Mouse (Mus musculus): ENCODE measurements around the gene Gm11563.
"Not testable (repeated sequence)": the region's sequence is repeated elsewhere in the genome, so short reads cannot be mapped to it uniquely, and the experiment has no call there.

The Gm11563 gene

DNA sequence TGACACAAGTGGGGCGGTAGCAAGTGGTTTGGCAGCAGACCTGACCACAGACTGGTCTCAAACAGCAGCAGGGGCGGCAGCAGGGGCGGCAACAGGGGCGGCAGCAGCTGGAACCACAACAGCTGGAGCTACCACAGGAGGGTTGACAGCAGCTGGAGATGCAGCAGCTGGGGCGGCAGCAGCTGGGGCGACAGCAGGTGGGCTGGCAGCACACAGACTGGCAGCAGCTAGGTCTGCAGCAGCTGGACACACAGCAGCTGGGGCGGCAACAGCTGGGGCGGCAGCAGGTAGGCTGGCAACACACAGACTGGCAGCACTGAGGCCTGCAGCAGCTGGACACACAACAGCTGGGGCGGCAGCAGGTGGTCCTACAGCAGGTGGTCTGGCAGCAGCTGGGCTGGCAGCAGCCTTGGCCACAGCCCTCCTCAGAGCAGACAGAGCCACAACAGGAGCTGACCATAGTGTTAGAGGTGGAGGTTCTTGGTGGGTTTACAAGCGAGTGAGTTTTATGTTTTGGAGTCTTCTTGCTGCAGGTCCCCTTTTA, at the start of gene Gm11563:
Gene Gm11563 (minus strand): TSS at position 494 of the 544 bp plus-strand sequence.
- not testable (repeated sequence) for DNase-seq (ENCODE audit: low spot score)

DNA sequence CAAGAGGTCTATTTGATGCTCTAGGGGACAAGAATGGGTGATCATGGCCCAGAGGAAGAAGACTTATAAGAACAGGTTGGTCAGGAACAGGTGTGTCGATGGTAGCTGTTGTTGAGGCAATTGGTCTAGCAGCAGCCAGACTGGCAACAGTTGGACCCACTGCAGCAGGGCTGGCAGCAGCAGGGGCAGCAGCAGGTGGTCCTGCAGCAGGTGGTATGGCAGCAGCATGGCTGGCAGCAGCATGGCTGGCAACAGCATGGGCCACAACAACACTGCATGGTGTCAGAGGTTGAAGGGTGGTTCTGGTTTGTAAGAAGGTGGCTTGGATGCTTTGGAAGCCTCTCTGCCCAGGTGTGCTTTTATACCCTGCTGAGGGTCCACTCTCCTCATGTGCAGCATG, 31.7 kb upstream of the Gm11563 start, which contains the start of gene Gm14190:
Gene Gm14190 (minus strand): TSS at position 278 of the 400 bp plus-strand sequence.
- no peak for DNase-seq (ENCODE audit: low spot score)

DNA sequence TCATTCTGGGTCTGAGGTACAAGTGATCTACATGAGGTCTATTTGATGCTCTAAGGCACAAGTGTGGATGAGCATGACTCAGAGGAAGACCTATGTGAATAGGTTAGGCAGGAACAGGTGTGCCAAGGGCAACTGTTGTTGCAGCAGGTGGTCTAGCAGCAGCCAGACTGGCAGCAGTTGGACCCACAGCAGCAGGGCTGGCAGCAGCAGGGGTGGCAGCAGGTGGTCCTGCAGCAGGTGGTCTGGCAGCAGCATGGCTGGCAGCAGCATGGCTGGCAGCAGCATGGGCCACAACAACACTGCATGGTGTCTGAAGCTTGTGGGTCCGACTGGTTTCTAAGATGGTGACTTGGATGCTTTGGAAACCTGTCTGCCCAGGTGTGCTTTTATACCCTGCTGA, 26.5 kb upstream of the Gm11563 start:
- DNase-seq (ENCODE audit: low spot score): not testable (repeated sequence)

DNA sequence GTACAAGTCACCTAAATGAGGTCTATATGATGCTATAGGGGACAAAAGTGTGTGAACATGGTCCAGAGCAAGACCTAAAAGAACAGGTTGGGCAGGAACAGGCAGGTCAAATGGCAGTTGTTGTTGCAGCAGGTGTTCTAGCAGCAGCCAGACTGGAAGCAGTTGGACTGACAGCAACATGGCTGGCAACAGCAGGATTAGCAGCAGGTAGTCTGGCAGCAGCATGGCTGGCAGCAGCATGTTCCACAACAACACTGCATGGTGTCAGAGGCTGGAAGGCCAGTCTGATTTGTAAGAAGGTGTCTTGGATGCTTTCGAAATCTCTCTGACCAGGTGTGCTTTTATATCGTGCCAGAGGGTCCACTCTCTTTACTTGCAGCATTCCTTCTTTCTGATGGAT, 24.7 kb upstream of the Gm11563 start:
- no peak for DNase-seq (ENCODE audit: low spot score)

DNA sequence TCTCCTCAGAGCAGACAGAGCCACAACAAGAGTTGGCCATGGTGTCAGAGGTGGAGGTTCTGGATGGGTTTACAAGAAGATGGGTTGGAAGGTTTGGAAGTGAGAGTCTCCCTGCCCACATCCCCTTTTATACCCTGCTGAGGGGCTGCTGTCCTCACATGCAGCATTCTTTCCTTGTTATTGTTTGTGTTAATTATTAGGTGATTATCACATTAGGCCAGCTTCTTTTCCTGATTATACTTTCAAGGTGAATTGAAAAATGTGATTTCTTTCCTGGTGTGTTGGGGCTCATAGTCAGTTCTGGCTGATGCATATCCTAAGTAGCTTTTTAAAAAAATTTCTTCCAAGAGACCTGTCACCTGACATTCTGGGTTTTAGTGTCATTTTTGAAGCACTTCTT, 7.1 kb upstream of the Gm11563 start, which contains the start of gene Krtap4-6:
Gene Krtap4-6 (minus strand): TSS at position 101 of the 400 bp plus-strand sequence.
- DNase-seq (ENCODE audit: low spot score): no peak

DNA sequence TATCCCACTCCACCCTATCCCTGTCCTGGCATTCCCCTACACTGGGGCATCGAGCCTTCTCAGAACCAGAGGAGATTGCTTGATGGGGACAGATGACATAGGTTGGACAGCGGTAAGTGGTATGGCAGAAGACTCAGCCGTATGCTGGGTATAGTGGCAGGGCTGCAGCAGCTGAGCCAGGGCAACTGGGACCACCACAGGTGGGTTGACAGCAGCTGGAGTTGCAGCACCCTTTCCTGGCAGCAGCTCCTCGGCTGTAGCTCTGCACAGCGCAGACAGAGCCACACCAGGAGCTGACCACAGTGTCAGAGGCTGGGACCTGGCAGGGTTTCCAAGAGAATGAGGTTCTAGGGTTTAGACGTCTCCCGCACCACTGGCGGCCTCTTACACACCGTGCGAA, 4.0 kb upstream of the Gm11563 start:
- DNase-seq (ENCODE audit: low spot score): no peak

DNA sequence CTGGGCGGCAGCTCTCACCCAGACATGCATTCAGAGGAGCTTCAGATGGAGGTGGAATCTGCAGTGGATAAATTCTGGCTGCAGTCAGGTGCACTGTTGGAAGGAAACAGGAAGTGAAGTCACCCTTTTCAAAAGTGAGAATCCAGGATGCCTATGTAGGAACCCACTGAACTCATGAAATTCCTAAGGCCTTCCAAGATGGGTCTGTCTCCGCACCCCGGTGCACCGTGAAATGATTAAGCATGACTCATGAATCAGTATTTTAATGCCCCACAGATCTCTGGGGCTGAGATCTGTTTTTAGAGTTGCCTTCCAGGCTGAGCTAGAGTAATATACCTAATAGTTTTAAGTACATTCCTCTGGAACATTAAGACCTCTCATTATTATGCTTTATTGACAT, 496 bp upstream of the Gm11563 start:
- DNase-seq (ENCODE audit: low spot score): no peak

DNA sequence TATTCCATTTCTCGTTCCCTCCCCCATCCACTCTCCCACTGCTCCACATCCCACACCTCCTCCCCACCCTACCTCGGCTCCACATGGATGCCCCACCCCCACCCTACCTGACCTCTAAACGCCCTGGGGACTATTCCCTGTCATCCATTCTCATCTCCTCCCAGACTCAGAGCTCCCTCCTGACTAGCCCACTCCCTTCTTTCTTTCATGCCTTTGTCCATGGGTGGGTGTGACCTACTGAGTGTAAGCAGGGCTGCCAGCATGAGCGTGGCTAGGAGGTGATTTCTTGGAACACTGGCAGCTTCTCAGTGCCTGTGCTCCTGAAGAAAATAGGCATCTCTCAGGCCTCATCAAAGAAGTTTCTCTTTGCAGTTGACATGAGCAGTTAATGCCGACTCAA, 1.7 kb downstream of the Gm11563 start:
- no peak for DNase-seq (ENCODE audit: low spot score)

DNA sequence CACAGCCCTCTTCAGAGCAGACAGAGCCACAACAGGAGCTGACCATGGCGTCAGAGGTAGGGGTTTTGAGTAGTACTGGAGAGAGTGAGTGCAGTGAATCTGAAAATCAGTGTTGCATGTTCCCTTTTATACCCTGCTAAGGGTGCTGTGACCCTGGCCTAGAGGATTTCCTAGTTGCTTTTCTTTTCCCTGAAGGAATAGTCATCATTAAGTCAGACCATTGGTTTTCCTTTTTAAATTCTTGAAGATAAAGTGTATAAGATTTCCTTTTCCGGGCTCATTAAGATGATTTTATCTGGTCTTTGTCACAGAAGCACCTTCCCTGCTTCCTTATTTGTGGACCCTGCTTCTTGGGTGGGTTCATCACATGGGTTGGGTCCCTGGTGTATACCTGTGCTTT, 8.6 kb downstream of the Gm11563 start, which contains the start of gene Gm11555:
Gene Gm11555 (minus strand): TSS at position 101 of the 400 bp plus-strand sequence.
- DNase-seq (ENCODE audit: low spot score): no peak

DNA sequence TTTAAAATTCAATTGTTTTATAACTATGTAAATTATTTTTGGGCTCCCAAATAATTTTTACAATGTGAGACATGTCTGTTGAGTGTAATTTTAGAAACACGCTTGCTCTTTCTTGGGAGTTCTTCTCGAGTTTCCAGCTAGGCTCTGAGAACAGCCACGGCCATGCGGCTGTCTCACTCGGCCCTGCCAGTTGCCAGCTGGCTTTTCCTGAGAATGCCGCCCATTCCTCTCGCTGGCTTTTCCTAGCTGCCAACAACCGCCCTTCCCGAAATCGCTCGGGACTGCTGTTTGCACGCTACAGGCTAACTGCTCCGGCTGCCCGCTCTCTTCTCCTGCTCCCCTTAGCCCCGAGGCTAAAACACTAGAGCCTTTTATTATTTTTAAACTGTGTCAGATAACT, 12.3 kb downstream of the Gm11563 start:
- no peak for DNase-seq (ENCODE audit: low spot score)

DNA sequence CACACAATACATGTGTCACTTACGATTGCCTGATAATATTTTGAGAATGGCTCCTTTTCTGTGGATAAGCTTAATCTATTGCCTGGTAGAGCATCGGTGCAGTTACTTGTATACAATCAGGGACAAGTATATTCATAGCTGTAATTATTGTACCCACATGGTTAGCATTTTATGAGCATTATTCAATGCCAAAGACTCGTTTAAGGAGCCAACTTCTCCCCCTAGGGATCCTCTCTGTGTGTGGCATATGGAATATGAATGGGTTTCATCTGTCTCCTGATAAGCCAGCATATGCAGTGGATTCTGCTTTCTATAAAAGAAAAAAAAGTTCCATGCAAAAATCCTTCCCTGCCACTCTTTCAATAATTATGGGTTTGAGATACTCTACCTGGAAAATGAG, 14.4 kb downstream of the Gm11563 start:
- DNase-seq (ENCODE audit: low spot score): no peak

DNA sequence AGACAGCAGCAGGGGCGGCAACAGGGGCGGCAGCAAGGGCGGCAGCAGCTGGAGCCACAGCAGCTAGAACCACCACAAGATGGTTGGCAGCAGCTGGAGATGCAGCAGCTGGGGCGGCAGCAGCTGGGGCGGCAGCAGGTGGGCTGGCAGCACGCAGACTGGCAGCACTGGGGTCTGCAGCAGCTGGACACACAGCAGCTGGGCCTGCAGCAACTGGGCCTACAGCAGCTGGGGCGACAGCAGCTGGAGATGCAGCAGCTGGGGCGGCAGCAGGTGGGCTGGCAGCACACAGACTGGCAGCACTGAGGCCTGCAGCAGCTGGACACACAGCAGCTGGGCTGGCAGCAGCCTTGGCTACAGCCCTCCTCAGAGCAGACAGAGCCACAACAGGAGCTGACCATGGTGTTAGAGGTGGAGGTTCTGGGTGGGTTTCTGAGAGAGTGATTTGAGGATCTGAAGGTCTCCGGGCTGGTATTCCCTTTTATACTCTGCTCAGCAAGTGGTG, 15.1 kb downstream of the Gm11563 start, which contains the start of gene Krtap4-7:
Gene Krtap4-7 (minus strand): TSS at position 455 of the 505 bp plus-strand sequence.
- not testable (repeated sequence) for DNase-seq (ENCODE audit: low spot score)

DNA sequence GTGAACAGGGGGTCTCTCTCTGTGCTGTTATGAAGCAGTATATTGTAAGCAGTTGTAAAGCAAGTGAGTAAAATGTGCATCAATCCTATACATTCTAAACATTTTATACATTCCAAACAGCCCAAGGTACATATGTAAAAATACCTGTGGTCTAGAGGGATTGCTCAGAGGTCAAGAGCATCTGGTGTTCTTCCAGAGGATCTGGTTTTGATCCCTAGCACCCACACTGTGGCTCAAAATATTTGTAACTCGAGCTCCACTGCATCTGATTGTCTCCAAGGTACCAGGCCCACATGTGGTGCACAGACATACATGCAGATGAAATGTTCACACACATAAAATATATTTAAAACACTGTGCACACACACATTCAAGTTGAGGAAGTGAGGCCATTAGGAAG, 17.8 kb downstream of the Gm11563 start:
- DNase-seq (ENCODE audit: low spot score): no peak

DNA sequence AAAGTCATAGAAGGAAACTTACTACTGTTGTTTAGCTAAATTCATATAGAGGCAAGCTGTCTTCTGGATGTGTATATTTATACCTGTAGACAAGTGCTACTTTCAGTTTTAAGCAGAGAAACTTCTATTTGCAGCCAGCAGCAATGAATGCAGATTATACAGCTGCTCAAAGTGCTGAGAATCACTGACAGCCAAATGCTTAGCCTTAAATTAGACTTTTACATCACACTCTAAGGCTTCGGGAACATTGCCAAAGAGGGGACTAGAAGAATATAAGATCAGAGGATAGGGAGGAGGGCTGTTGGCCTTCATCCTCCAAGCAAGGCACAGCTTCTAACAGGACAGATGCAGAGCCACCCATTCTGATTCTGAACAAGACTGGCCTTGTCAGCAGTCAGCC, 21.7 kb downstream of the Gm11563 start:
- no peak for DNase-seq (ENCODE audit: low spot score)

DNA sequence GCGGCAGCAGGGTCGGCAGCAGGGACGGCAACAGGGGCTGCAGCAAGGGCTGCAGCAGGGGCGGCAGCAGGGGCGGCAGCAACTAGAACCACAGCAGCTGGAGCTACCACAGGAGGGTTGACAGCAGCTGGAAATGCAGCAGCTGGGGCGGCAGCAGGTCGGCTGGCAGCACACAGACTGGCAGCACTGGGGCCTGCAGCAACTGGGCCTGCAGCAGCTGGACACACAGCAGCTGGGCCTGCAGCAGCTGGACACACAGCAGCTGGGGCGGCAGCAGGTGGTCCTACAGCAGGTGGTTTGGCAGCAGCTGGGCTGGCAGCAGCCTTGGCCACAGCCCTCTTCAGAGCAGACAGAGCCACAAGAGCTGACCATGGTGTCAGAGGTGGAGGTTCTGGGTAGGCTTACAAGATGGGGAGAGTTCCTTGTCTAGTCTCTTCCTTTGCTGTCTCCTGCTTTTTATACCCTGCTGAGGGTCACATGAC, 24.1 kb downstream of the Gm11563 start, which contains the start of gene Krtap4-2:
Gene Krtap4-2 (minus strand): TSS at position 432 of the 482 bp plus-strand sequence.
- DNase-seq (ENCODE audit: low spot score): no peak

DNA sequence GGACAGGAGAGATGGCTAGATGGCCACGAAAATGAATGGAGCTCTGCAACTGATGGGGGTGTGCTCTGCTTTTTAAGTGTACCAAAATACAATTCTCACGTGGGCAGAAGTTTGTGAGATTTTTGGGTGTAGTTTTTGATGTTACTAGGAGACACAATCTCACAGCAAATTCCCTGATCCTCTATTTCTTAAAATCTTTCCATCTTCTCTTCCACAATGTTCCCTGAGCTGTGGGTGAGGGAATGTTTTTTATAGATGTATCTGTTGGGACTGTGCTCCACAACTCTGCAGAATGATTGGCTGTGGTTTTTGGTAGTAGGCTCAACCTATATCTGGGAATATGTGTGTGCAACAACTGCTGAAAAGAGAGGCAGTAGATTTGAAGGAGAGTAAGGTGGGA, 25.5 kb downstream of the Gm11563 start:
- no peak for DNase-seq (ENCODE audit: low spot score)

DNA sequence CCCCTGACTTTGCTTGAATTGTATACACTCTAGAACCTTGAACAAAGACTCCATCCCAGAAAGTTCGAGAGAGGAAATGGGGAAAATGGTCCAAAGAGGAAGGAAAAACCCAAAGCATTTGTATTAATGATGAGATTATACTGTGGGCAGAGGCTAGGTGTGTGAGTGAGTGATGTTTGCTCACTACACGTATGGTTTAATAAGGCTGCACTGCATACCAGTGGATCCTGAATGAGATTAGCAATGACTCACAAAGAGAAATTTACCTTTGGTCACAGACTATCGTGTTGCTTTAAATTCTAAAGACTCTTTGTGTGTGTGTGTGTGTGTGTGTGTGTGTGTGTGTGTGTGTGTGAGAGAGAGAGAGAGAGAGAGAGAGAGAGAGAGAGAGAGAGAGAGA, 27.9 kb downstream of the Gm11563 start:
- no peak for DNase-seq (ENCODE audit: low spot score)

DNA sequence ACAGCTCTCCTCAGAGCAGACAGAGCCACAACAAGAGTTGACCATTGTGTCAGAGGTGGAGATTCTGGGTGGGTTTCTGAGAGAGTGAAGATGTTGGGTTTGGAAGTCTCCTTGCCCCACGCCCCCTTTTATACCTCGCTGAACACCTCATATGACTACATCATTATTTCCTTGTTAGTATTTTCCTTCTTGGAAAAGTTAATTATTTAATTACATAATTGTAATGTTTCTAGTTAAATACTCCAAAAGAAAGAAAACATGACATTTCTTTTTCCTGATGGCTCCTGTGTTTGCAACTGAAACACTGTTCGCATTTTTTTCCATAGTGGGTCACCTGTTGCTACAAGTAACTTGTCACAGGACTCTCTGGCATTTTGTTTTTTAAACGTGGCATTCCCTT, 30.6 kb downstream of the Gm11563 start, which contains the start of gene Krtap4-1:
Gene Krtap4-1 (minus strand): TSS at position 101 of the 400 bp plus-strand sequence.
- no peak for DNase-seq (ENCODE audit: low spot score)

DNA sequence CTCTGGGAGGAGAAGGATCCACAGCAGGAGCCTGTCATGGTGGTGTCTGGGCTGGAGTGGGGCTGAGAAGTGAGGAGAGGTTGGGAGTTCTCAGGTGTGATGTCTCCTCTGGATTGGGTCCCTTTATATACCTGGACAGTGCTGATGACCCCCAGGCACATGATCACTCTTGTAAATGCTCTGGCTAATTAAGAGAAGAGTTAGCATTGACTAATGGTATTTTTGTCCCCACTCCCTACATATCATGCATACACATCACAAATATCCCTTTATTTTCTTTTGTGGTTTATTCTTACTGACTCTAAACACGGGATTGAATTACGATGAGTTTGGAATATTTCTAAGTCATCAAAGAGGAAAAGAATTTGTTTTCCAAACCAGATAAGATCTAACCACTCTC, 38.4 kb downstream of the Gm11563 start, which contains the start of gene Gm11562:
Gene Gm11562 (minus strand): TSS at position 101 of the 400 bp plus-strand sequence.
- DNase-seq (ENCODE audit: low spot score): no peak

DNA sequence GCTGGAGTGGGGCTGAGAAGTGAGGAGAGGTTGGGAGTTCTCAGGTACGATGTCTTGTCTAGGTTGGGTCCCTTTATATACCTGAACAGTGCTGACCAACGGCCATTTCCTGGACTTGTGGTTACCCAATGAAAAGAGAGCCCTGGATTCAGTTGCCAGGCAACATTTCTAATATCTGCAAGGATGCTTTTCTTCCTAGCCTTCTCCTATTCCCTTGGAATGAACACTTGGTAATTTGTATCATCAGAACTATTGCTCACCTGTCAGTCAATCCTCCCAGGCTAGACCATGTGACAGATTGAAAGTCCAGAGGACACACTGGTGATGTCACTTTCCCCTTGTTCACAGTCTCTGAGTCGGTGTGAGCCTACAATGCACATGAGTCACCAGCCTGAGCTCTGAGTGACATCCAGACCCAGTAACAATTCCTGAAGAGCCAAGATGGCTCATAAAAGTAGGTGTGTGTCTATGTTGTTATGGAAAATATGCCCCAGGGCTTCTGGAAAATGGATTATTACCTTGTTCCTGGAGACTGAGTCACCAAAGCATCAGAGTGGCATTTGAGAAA, 43.9 kb downstream of the Gm11563 start, which contains the start of gene Krtap2-4:
Gene Krtap2-4 (minus strand): TSS at position 51 of the 568 bp plus-strand sequence.
- no peak for DNase-seq (ENCODE audit: low spot score)

DNA sequence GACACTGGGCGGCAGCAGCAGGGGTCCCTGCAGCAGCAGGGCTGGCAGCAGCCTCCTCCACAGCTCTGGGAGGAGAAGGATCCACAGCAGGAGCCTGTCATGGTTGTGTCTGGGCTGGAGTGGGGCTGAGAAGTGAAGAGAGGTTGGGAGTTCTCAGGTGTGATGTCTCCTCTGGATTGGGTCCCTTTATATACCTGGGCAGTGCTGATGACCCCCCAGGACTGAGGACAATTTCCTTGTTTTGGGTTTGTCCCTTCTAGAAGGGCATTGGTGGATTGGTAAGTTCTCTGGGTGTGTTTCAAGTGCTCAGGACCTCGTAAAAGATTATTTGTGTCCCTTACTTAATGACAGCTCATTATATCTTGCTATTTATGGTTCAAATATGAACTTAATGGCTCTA, 48.7 kb downstream of the Gm11563 start, which contains the start of gene Gm11937:
Gene Gm11937 (minus strand): TSS at position 101 of the 400 bp plus-strand sequence.
- DNase-seq (ENCODE audit: low spot score): not testable (repeated sequence)

DNA sequence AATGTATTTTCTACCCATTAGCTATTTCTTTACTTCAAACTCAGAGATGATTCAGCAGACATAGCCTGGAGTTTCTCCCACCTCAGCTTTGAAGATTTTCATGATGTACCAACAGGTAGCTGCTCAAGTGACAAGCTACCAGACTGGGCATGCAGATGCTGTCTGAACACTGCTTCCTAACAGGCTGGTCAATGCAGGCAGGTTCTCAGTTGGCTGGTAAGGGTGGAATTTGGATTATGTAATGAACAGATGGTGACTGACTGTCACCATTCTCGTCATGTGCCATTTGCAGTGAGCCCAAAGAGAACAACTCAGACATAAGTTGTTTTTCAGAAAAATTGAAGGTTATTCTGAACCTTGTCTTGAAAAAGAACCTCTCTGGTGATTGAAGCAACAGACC, 49.6 kb downstream of the Gm11563 start:
- DNase-seq (ENCODE audit: low spot score): no peak
